Mouse (Mus musculus): ENCODE results near the gene Il2rb. TPM values are rescaled to one million over a fixed set of nuclear protein-coding genes. Genes with fewer than 3 reads are reported as not detected.
A peak's percentile ranks its signal among the peaks of the same experiment; 100 is the strongest.

Il2rb gene
- polyA plus RNA-seq, 1 experiment from 2014 or later = 0.12 TPM

DNA sequence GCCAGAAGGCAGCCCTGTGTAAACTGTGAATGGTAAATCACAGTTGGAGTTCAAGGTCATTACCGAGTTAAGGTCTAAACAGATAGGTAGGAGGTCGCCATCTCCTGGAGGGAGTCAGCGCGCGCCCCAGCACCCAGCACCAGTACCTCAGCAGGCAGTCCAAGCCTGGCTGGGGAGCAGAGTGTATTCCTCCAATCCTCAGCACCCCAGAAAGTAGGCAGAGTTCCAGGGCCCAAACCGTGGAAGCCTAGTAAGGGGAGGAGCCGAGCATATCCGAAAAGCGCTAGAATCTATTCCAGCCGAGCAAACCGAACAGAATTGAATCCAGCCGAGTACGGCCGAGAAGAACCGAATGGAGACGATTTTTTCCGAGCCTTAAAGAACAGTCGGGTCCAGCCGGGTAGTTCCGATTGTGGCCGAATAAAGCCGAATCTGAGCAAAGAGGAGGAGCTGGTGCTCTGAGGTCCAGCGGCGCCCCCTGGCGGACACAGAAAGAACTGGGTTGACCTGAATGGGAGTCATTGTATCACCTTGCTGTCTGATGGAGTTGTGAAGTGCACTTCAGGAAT is 36.9 kb upstream of the Il2rb start:
- H3K9me3 ChIP-seq (replicated peaks) = no peaks in the 10 kb centered on the region
- H3K4me2 ChIP-seq = peak overlapping the region; percentile 61
- peak overlapping the region; percentile 37 for H3K4me3 ChIP-seq (replicated peaks)
- peak overlapping the region; percentile 44; the same call in 1 of the 2 replicates for H3K9ac ChIP-seq (replicated peaks)
- peak; percentile 92 for ATAC-seq (ENCODE audit: low FRiP score)
- under 1% methylated on average over 25 of the region's 25 CpGs for WGBS
- peak overlapping the region; percentile 85 for H3K27ac ChIP-seq (replicated peaks)
- no peaks in the 10 kb centered on the region for H3K27me3 ChIP-seq (replicated peaks)
- H3K36me3 ChIP-seq = no peaks in the 10 kb centered on the region
- H3K4me1 ChIP-seq = peaks cover 35% of the 10 kb centered on the region

DNA sequence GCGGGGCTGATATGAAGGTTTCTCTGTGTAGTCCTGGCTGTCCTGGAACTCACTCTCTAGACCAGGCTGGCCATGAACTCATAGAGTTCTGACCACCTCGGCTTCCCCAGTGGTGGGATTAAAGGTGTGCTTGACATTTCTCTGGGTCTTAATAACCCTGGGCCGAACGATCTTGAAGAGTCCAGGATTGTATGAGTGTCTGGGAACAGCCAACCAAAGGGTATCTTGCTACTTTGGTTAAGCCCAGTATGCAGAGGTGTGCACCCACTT is 36.3 kb upstream of the Il2rb start:
- peak overlapping the region; percentile 61; the same call in 1 of the 2 replicates for H3K4me2 ChIP-seq
- H3K27me3 ChIP-seq (replicated peaks) = no peaks in the 10 kb centered on the region
- no peaks in the 10 kb centered on the region for H3K9me3 ChIP-seq (replicated peaks)
- peaks cover 35% of the 10 kb centered on the region for H3K4me1 ChIP-seq
- H3K27ac ChIP-seq (replicated peaks) = peak overlapping the region; percentile 85
- H3K36me3 ChIP-seq = no peaks in the 10 kb centered on the region
- WGBS = 69% methylated on average over 4 of the region's 4 CpGs
- no peak overlapping the region for H3K4me3 ChIP-seq (replicated peaks)
- H3K9ac ChIP-seq (replicated peaks) = peak overlapping the region; percentile 44; the same call in 1 of the 2 replicates
- ATAC-seq (ENCODE audit: low FRiP score) = no peak; the same call in 1 of the 2 replicates

DNA sequence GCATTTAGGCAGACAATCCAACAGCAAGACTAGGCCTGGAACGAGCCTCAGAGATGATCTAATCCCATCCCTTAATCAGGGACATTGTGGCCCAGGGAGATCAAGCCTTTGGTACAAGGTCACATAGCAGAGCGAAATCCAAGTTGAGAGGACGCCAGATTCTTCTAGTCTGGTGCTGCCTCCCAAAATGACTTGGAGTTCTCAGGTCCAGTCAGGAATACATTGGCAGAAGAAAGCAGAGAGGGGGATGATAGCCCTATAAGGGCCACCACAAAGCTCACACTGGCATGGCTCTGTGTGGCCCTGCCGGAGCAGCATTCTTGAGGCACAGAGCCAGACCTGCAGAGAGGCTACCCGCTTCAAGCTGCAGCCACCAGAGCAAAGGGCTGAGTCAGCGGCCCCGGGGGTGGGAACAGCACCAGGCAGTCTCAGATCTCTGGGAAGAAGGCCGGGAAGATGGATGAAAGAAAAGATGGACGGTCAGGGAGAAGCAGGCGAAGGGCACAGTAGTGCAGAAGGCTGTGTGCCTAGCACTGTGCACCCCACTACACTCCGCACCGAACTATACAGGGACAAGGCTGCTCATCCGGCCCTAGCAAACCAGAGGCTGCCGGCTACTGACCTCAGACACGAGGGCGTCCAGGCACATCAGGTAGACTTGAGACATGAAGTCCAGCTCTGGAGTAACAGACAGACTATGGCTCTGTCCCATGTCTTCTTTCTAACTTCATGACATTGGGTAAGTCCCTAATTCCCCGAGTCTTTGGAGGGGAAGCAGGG is 35.8 kb upstream of the Il2rb start, which contains the start of gene C1qtnf6:
TSS of gene C1qtnf6 (minus strand) at position 746 of the 780 bp plus-strand sequence.
- Histone ChIP-seq H3K4me3 (replicated peaks) (peak within 1 kb of the TSS; percentile 37), H3K9me3 (replicated peaks) (no peaks in the 10 kb centered on the region), H3K27me3 (replicated peaks) (no peaks in the 10 kb centered on the region), H3K9ac (replicated peaks) (peak within 1 kb of the TSS; percentile 44), H3K27ac (replicated peaks) (peak within 1 kb of the TSS; percentile 85), H3K4me2 (peak within 1 kb of the TSS; percentile 61), H3K36me3 (no peaks in the 10 kb centered on the region), H3K4me1 (peaks cover 35% of the 10 kb centered on the region)
- ATAC-seq (ENCODE audit: low FRiP score) = no peak
- WGBS = 75% methylated on average over 17 of the region's 17 CpGs

- no peak overlapping the region for H3K4me3 ChIP-seq (replicated peaks)
- peak overlapping the region; percentile 50; the same call in 1 of the 2 replicates for H3K9ac ChIP-seq (replicated peaks)
- WGBS = 79% methylated on average over 3 of the region's 3 CpGs
- peaks cover 35% of the 10 kb centered on the region for H3K4me1 ChIP-seq
- H3K27ac ChIP-seq (replicated peaks) = no peak overlapping the region
- no peak for ATAC-seq (ENCODE audit: low FRiP score)
- H3K4me2 ChIP-seq = peak overlapping the region; percentile 55; the same call in 1 of the 2 replicates
- no peaks in the 10 kb centered on the region for H3K27me3 ChIP-seq (replicated peaks)
- H3K9me3 ChIP-seq (replicated peaks) = no peaks in the 10 kb centered on the region
- no peaks in the 10 kb centered on the region for H3K36me3 ChIP-seq
Measured at GRCm38 (mm10) chr15:78530141-78530540, 35.1 kb upstream of the Il2rb start.

DNA sequence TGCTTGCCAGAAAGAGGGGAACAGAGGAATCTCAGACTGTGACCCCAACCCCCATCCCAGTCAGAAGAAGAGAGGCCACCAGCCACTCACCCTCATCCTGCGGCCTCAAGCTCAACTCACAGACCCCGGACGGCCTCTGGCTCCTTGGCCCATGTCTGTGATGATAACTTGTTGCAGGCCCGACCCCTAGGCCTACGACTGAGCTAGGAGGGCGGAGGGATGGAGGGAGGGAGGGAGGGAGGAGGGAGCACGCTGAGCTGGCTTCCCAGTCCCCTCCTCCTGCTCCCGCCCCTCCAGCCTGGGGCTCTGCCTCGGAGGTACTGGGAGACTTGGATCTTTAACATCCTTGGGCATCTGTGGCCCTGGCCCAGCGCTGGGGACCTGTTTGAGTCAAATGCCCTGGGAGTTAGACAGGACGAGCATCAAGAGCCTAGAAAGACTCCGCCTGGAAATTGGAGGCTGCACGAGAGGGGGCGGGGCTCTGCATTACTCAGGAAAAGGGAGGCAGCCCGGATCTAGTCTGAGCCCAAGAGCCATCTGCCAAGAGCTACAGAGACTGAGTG is 34.4 kb upstream of the Il2rb start:
- peaks cover 35% of the 10 kb centered on the region for H3K4me1 ChIP-seq
- peak overlapping the region; percentile 31 for H3K4me3 ChIP-seq (replicated peaks)
- peak overlapping the region; percentile 55 for H3K4me2 ChIP-seq
- H3K27me3 ChIP-seq (replicated peaks) = no peaks in the 10 kb centered on the region
- no peaks in the 10 kb centered on the region for H3K36me3 ChIP-seq
- 4% methylated on average over 15 of the region's 15 CpGs for WGBS
- no peak for ATAC-seq (ENCODE audit: low FRiP score)
- H3K9me3 ChIP-seq (replicated peaks) = no peaks in the 10 kb centered on the region
- peak overlapping the region; percentile 50 for H3K9ac ChIP-seq (replicated peaks)
- H3K27ac ChIP-seq (replicated peaks) = peak overlapping the region; percentile 68

- no peaks in the 10 kb centered on the region for H3K36me3 ChIP-seq
- peak overlapping the region; percentile 55 for H3K4me2 ChIP-seq
- H3K4me3 ChIP-seq (replicated peaks) = peak overlapping the region; percentile 31
- peak overlapping the region; percentile 68 for H3K27ac ChIP-seq (replicated peaks)
- 53% methylated on average over 11 of the region's 11 CpGs for WGBS
- H3K9ac ChIP-seq (replicated peaks) = peak overlapping the region; percentile 50
- no peaks in the 10 kb centered on the region for H3K9me3 ChIP-seq (replicated peaks)
- peaks cover 35% of the 10 kb centered on the region for H3K4me1 ChIP-seq
- no peak for ATAC-seq (ENCODE audit: low FRiP score)
- H3K27me3 ChIP-seq (replicated peaks) = no peaks in the 10 kb centered on the region
Measured at GRCm38 (mm10) chr15:78528726-78529411, 33.8 kb upstream of the Il2rb start.

- H3K4me3 ChIP-seq (replicated peaks) = no peak overlapping the region
- WGBS = 89% methylated on average over 7 of the region's 7 CpGs
- peaks cover 35% of the 10 kb centered on the region for H3K4me1 ChIP-seq
- H3K9me3 ChIP-seq (replicated peaks) = no peaks in the 10 kb centered on the region
- H3K9ac ChIP-seq (replicated peaks) = no peak overlapping the region
- no peak for ATAC-seq (ENCODE audit: low FRiP score)
- no peak overlapping the region for H3K4me2 ChIP-seq
- H3K27ac ChIP-seq (replicated peaks) = no peak overlapping the region
- H3K36me3 ChIP-seq = no peaks in the 10 kb centered on the region
- no peaks in the 10 kb centered on the region for H3K27me3 ChIP-seq (replicated peaks)
Measured at GRCm38 (mm10) chr15:78527973-78528372, 32.9 kb upstream of the Il2rb start.

- WGBS = 90% methylated on average over 5 of the region's 5 CpGs
- Histone ChIP-seq H3K9me3 (replicated peaks) (no peaks in the 10 kb centered on the region), H3K36me3 (no peaks in the 10 kb centered on the region), H3K4me1 (peaks cover 7% of the 10 kb centered on the region), H3K27me3 (replicated peaks) (no peaks in the 10 kb centered on the region), H3K4me2 (no peak overlapping the region), H3K27ac (replicated peaks) (no peak overlapping the region), H3K4me3 (replicated peaks) (no peak overlapping the region), H3K9ac (replicated peaks) (no peak overlapping the region)
- no peak for ATAC-seq (ENCODE audit: low FRiP score)
Measured at GRCm38 (mm10) chr15:78524163-78524562, 29.1 kb upstream of the Il2rb start.

DNA sequence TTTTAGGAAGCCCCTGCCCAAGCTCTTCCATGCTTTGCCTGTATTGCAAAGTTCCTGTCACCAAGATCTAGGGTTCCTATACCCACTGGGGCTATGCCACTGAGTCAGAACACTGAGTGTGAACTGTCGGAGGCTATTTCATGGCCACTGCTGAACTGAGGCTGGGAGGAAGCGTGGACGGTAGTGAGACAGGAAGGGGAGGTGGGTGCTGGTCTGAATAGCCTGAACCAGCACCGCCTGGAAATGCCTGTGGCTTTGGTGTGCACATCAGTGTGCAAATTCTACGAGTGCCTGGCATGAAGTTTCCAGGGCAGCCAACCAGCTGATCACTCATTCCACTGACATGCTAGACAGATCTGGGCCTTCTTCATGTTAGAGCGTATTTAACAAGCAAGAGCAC is 26.8 kb upstream of the Il2rb start:
- Histone ChIP-seq H3K27ac (replicated peaks) (no peak overlapping the region), H3K4me3 (replicated peaks) (no peak overlapping the region), H3K36me3 (no peaks in the 10 kb centered on the region), H3K9ac (replicated peaks) (no peak overlapping the region), H3K27me3 (replicated peaks) (no peaks in the 10 kb centered on the region), H3K4me1 (no peaks in the 10 kb centered on the region), H3K9me3 (replicated peaks) (no peaks in the 10 kb centered on the region), H3K4me2 (no peak overlapping the region)
- WGBS = 75% methylated on average over 6 of the region's 6 CpGs
- ATAC-seq (ENCODE audit: low FRiP score) = no peak

DNA sequence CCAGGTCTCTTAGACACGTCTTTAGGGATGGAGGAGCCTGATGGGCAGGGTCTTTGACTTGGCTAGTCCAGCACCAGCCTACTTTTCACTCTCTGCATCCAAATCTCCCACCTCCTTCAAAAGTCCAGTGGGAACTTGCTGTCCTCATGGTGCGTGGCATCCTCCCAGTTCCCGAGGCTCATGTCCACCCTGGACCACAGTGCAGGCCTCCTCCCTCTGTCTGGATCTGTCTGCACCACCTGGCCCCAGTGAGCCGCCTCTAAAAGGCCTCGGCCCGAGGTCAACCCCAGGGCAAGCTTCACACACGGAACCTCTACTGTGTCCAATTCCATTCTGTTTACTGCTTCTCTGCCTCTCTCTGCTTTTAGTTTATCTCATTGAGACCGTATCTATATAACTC is 26.3 kb upstream of the Il2rb start:
- Histone ChIP-seq H3K4me1 (no peaks in the 10 kb centered on the region), H3K9ac (replicated peaks) (no peak overlapping the region), H3K27me3 (replicated peaks) (no peaks in the 10 kb centered on the region), H3K27ac (replicated peaks) (no peak overlapping the region), H3K4me3 (replicated peaks) (no peak overlapping the region), H3K4me2 (no peak overlapping the region), H3K9me3 (replicated peaks) (no peaks in the 10 kb centered on the region), H3K36me3 (no peaks in the 10 kb centered on the region)
- WGBS = 65% methylated on average over 8 of the region's 8 CpGs
- no peak for ATAC-seq (ENCODE audit: low FRiP score)

GRCm38 (mm10) chr15:78520112-78520715 is 25.1 kb upstream of the Il2rb start:
- no peak overlapping the region for H3K4me2 ChIP-seq
- ATAC-seq (ENCODE audit: low FRiP score) = no peak
- no peak overlapping the region for H3K27ac ChIP-seq (replicated peaks)
- no peaks in the 10 kb centered on the region for H3K9me3 ChIP-seq (replicated peaks)
- 76% methylated on average over 13 of the region's 13 CpGs for WGBS
- H3K4me3 ChIP-seq (replicated peaks) = no peak overlapping the region
- no peaks in the 10 kb centered on the region for H3K4me1 ChIP-seq
- H3K36me3 ChIP-seq = no peaks in the 10 kb centered on the region
- H3K9ac ChIP-seq (replicated peaks) = no peak overlapping the region
- H3K27me3 ChIP-seq (replicated peaks) = no peaks in the 10 kb centered on the region
